In the genomic region with DNA sequence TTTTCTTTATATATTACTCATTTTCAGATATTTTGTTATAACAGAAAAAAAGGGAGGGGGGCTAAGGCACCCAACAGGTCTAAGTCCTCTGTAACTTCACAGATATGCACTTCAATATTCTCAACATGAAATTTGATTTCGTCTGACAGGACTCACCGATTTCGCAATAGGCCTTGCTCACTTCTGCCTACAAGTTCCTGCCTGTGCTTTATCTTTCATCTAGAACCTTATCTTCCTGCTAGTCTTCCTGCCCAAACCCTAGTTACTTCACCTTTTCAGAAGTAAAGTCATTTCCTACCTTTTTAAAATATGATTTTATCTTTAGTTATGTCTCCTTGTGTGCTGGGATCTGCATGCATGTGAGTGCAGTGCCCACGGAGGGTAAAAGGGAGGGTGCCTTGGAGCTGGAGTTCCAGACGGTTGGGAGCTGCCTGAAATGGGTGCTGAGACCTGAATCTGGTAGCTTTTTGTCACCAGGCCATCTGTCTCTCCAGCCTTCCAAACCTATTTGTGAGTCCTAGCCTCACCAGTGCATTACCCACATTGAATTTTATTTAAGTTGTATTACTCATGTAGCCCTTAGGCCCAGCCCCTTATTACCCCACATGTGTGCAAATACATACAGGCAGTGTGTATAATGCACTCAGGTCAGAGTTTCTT, we compare ENCODE assay signal across 1 mouse cellular context.
TF ChIP-seq lines count a peak whose summit lies in the region.

No protein-coding gene starts in this region.

TF ChIP-seq in MEL, 35 proteins besides CTCF, POLR2A, EP300 and RAD21:
- no peak for TF ChIP-seq ZMIZ1 (IDR thresholded peaks at IDR 0.05; ENCODE audit: low read depth, low read length)
- TF ChIP-seq GATA1 (IDR thresholded peaks at IDR 0.05; ENCODE audit: low read depth, low read length) = peak; percentile 92
- peak; percentile 71 for TF ChIP-seq ETS1 (IDR thresholded peaks at IDR 0.05; ENCODE audit: low read depth, low read length)
- TF ChIP-seq RCOR1 (IDR thresholded peaks at IDR 0.05; ENCODE audit: low read depth, low read length) = 0 out of 2 replicates have a peak, but pooled peaks have one; percentile 37
- TF ChIP-seq ELF1 (IDR thresholded peaks at IDR 0.05; ENCODE audit: low read depth, low read length) = 0 out of 2 replicates have a peak, but pooled peaks have one; percentile 15
- 0 out of 2 replicates have a peak, but pooled peaks have one; percentile 35 for TF ChIP-seq MYC (IDR thresholded peaks at IDR 0.05; ENCODE audit: low read depth, low read length)
- peak; percentile 36; the same call in 1 of the 2 replicates for TF ChIP-seq SIN3A (IDR thresholded peaks at IDR 0.05; ENCODE audit: low read length)
- TF ChIP-seq TAL1 (IDR thresholded peaks at IDR 0.05; ENCODE audit: low read length) = no peak
TF ChIP-seq in MEL: peak in this region for 6.
